In the genomic region with DNA sequence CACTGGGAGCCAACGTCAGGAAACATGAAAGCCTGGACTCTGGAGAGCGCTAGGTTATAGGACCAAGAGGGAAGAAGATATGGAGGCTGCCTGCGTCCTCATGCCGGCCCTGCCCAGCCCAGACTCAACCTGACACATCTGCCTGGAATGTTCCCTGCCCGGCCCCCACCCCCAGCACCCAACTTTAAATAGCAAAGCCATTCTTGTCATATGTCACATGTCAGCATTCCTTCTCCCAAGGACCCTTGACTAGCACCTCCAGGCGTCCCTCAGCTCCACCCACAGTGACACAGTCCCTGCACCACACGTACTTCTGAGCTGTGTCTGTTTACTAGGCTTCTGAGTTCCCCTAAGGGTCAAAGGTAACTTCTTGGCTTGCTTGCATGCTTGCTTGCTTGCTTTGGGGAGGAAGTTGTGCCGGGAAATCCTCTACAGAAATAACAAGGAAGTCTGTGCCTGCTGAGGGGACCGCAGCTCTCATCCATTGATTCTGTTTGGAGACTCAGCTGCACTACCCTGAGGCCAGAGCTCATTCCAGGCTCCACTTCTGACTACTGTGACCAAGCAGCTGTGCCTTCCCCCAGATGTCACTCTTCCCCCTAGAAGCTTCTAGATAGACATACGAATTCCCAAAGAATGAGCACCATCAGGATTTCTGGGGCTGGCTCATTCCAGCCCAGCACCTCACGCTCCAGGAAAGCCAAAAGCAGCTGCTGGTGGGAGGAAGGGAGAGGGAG, we compare ENCODE assay signal across 8 mouse cellular contexts. TPM values are rescaled to one million over a fixed set of nuclear protein-coding genes. Genes with fewer than 3 reads are reported as not detected.
DNase-seq lines count a peak whose midpoint lies in the region; ATAC-seq lines count a peak whose summit lies in the region.

No protein-coding gene starts in this region.

- peaks cover 61% of the 10 kb centered on the region for H3K4me1 ChIP-seq in heart, embryonic 16.5 days (ENCODE audit: control insufficient read depth, insufficient read depth, low read length)
- H3K4me1 ChIP-seq in megakaryocyte, embryonic 14.5 days: peaks cover 99% of the 10 kb centered on the region

- no peaks in the 10 kb centered on the region for H3K36me3 ChIP-seq in heart, embryonic 16.5 days (ENCODE audit: control insufficient read depth, insufficient read depth)
- no peaks in the 10 kb centered on the region for H3K36me3 ChIP-seq in megakaryocyte, embryonic 14.5 days (replicated peaks; ENCODE audit: low read length)

- intact Hi-C loops in gastrocnemius, postnatal 14 days (cut with DNase I; ENCODE audit: low total_unique reads): no loop called here

- ATAC-seq in heart, embryonic 16.5 days (replicated peaks; ENCODE audit: extremely low read depth, insufficient read depth, low FRiP score): peak; percentile 57
- ATAC-seq in granulocyte monocyte progenitor cell, adult 5-6 weeks (replicated peaks; ENCODE audit: poor library complexity, severe bottlenecking): no peak

- no peaks in the 10 kb centered on the region for H3K27me3 ChIP-seq in heart, embryonic 16.5 days (ENCODE audit: control insufficient read depth, insufficient read depth, low read length)
- no peaks in the 10 kb centered on the region for H3K27me3 ChIP-seq in megakaryocyte, embryonic 14.5 days (replicated peaks)

- H3K9ac ChIP-seq in heart, embryonic 16.5 days (ENCODE audit: low read length): peak overlapping the region; percentile 68

- H3K4me3 ChIP-seq in heart, embryonic 16.5 days (ENCODE audit: low read length): peak overlapping the region; percentile 4
- peak overlapping the region; percentile 72 for H3K4me3 ChIP-seq in megakaryocyte, embryonic 14.5 days (replicated peaks)

- H3K4me2 ChIP-seq in heart, embryonic 16.5 days (ENCODE audit: low read depth, low read length): peak overlapping the region; percentile 55

- 14% methylated on average over 11 of the region's 11 CpGs for WGBS in heart, embryonic 16.5 days

- H3K27ac ChIP-seq in heart, embryonic 16.5 days (ENCODE audit: low read length): peak overlapping the region; percentile 99

- no peaks in the 10 kb centered on the region for H3K9me3 ChIP-seq in heart, embryonic 16.5 days (replicated peaks; ENCODE audit: control insufficient read depth, low read length)
- H3K9me3 ChIP-seq in megakaryocyte, embryonic 14.5 days: no peaks in the 10 kb centered on the region

- DNase-seq in gastrocnemius, postnatal 14 days: peak; percentile 51
- DNase-seq in gastrocnemius, postnatal 10 days: no peak
- DNase-seq in embryo, embryonic 10 days (ENCODE audit: low spot score): peak; percentile 66
- peak; percentile 56 to 75 for DNase-seq in kidney, postnatal 4 days
- DNase-seq in thymus, postnatal 10 days (ENCODE audit: low spot score in 2 of 2): no peak

RNA-seq across cellular contexts. Expression of gene Scyl1, which starts 39.1 kb away (rescaled TPM):
- total RNA-seq in gastrocnemius, postnatal 14 days (2021): 10 to 100 TPM; 56.8 to 64.9 TPM
- total RNA-seq in gastrocnemius, postnatal 10 days (2021): 10 to 100 TPM; 56.0 to 59.6 TPM
- polyA plus RNA-seq in heart, embryonic 16.5 days (2015; fragmentation: Nextera tagmentation; extraction: Ambion mirVana): 62.1 and 66.6 TPM in 2 replicates
- polyA plus RNA-seq in megakaryocyte, embryonic 14.5 days (2012; ENCODE audit: insufficient read depth, low replicate concordance): 30.0 and 71.8 TPM in 2 replicates
- 40.9 and 47.7 TPM in 2 replicates for total RNA-seq in granulocyte monocyte progenitor cell, adult 5-6 weeks (2014; fragmentation: Nextera tagmentation)
- total RNA-seq in granulocyte monocyte progenitor cell, adult 5-6 weeks (2017): 22.8 and 23.3 TPM in 2 replicates

Comparison
In these comparisons a context has a peak if more than half of its experiments do, and no peak if none do; other contexts are left out.
1. DNase-seq: peak in gastrocnemius, postnatal 14 days (single experiment), embryo, embryonic 10 days (single experiment) and kidney, postnatal 4 days (2 of 2); none in gastrocnemius, postnatal 10 days (single experiment) and thymus, postnatal 10 days (0 of 2).